Mouse (Mus musculus) heart, postnatal 0 days (tissue): ENCODE data around the gene 1110032A03Rik.

Source experiments
- CTCF ChIP-seq: IDR thresholded peaks from 2 replicates; pipeline ENCODE4 v1.5.1; 2016; ENCODE audit warnings: antibody characterized with exemption, control low read depth, low read depth
- EP300 ChIP-seq: IDR thresholded peaks from 2 replicates; pipeline ENCODE4 v1.6.1; 2016; ENCODE audit warnings: antibody characterized with exemption, low read depth

DNA sequence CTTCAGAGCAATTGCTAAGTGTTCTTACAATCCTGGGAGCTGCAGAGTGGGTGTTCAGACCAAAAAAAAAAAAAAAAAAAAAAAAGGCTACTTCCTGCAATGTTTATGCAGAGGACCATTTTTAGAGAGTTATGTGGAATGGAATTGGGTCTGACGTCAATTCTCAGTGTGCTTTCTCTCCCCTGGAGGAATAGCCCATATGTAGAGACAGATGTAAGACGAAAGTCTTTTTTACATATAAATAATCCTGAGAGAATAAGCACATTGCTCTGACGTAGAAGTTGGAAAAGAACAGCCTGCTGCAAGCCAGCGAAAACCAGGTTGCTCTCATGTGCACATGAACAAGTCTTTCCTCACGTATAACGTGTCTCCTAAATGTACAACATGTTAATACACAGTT is 44.4 kb upstream of the 1110032A03Rik start:
- TF ChIP-seq EP300 (no peak), CTCF (no peak)
